Mouse (Mus musculus): ENCODE results near the gene Itpk1. TPM values are rescaled to one million over a fixed set of nuclear protein-coding genes. Genes with fewer than 3 reads are reported as not detected.

Gene Itpk1
- polyA plus RNA-seq, 1 experiment from 2014 or later: 39.1 TPM

- Histone ChIP-seq H3K27ac (no peak overlapping the region), H3K4me2 (replicated peaks) (no peak overlapping the region), H3K27me3 (replicated peaks) (peaks cover 28% of the 10 kb centered on the region), H3K4me1 (replicated peaks) (0 out of 2 replicates have a peak, but pooled peaks cover 4% of the 10 kb centered on the region), H3K4me3 (replicated peaks) (no peak overlapping the region), H3K36me3 (no peaks in the 10 kb centered on the region), H3K9ac (no peak overlapping the region), H3K9me3 (no peaks in the 10 kb centered on the region)
- no peak for ATAC-seq
- WGBS: 3% methylated on average over 11 of the region's 11 CpGs
These were observed 154.2 kb downstream of the Itpk1 start for GRCm38 (mm10) chr12:102550529-102550928.

- WGBS: 53% methylated on average over 6 of the region's 6 CpGs
- ATAC-seq: no peak
These were observed 159.6 kb downstream of the Itpk1 start for GRCm38 (mm10) chr12:102545122-102545521.

GRCm38 (mm10) chr12:102541168-102541567 is 163.6 kb downstream of the Itpk1 start:
- Histone ChIP-seq H3K27ac (no peak overlapping the region), H3K9me3 (no peaks in the 10 kb centered on the region), H3K4me1 (replicated peaks) (no peaks in the 10 kb centered on the region), H3K9ac (no peak overlapping the region), H3K4me2 (replicated peaks) (no peak overlapping the region), H3K4me3 (replicated peaks) (no peak overlapping the region), H3K27me3 (replicated peaks) (no peaks in the 10 kb centered on the region), H3K36me3 (no peaks in the 10 kb centered on the region)
- 92% methylated on average over 7 of the region's 7 CpGs for WGBS
- no peak for ATAC-seq

More at GRCm38 (mm10) chr12:102545122-102545521, 159.6 kb downstream of the Itpk1 start:
- Histone ChIP-seq H3K27ac (no peak overlapping the region), H3K4me2 (replicated peaks) (no peak overlapping the region), H3K4me1 (replicated peaks) (no peaks in the 10 kb centered on the region), H3K9me3 (no peaks in the 10 kb centered on the region), H3K4me3 (replicated peaks) (no peak overlapping the region), H3K9ac (no peak overlapping the region), H3K36me3 (no peaks in the 10 kb centered on the region), H3K27me3 (replicated peaks) (no peaks in the 10 kb centered on the region)

GRCm38 (mm10) chr12:102540278-102540677 is 164.5 kb downstream of the Itpk1 start:
- Histone ChIP-seq H3K4me1 (replicated peaks) (no peaks in the 10 kb centered on the region), H3K4me3 (replicated peaks) (no peak overlapping the region), H3K27ac (no peak overlapping the region), H3K27me3 (replicated peaks) (no peaks in the 10 kb centered on the region), H3K9ac (no peak overlapping the region), H3K36me3 (no peaks in the 10 kb centered on the region), H3K9me3 (no peaks in the 10 kb centered on the region), H3K4me2 (replicated peaks) (no peak overlapping the region)
- no peak for ATAC-seq
- 65% methylated on average over 8 of the region's 8 CpGs for WGBS

GRCm38 (mm10) chr12:102535796-102536195 is 168.9 kb downstream of the Itpk1 start:
- ATAC-seq: no peak
- WGBS: 50% methylated on average over 1 of the region's 1 CpGs
- H3K4me2 ChIP-seq (replicated peaks): no peak overlapping the region
- H3K9me3 ChIP-seq: no peaks in the 10 kb centered on the region
- H3K4me1 ChIP-seq (replicated peaks): no peaks in the 10 kb centered on the region
- H3K9ac ChIP-seq: no peak overlapping the region
- H3K4me3 ChIP-seq (replicated peaks): no peak overlapping the region
- no peak overlapping the region for H3K27ac ChIP-seq
- H3K36me3 ChIP-seq: no peaks in the 10 kb centered on the region
- H3K27me3 ChIP-seq (replicated peaks): no peaks in the 10 kb centered on the region

- Histone ChIP-seq H3K9ac (no peak overlapping the region), H3K4me3 (replicated peaks) (no peak overlapping the region), H3K4me2 (replicated peaks) (no peak overlapping the region), H3K27ac (no peak overlapping the region), H3K36me3 (no peaks in the 10 kb centered on the region), H3K4me1 (replicated peaks) (no peaks in the 10 kb centered on the region), H3K27me3 (replicated peaks) (no peaks in the 10 kb centered on the region), H3K9me3 (no peaks in the 10 kb centered on the region)
- 69% methylated on average over 5 of the region's 5 CpGs for WGBS
- no peak for ATAC-seq
These were observed 176.7 kb downstream of the Itpk1 start for GRCm38 (mm10) chr12:102527989-102528388.

GRCm38 (mm10) chr12:102524760-102525159 is 180.0 kb downstream of the Itpk1 start:
- Histone ChIP-seq H3K9ac (no peak overlapping the region), H3K27me3 (replicated peaks) (no peaks in the 10 kb centered on the region), H3K9me3 (no peaks in the 10 kb centered on the region), H3K4me3 (replicated peaks) (no peak overlapping the region), H3K27ac (no peak overlapping the region), H3K4me2 (replicated peaks) (no peak overlapping the region), H3K4me1 (replicated peaks) (peaks cover 13% of the 10 kb centered on the region), H3K36me3 (no peaks in the 10 kb centered on the region)
- WGBS: 16% methylated on average over 6 of the region's 6 CpGs
- no peak; the same call in 1 of the 2 replicates for ATAC-seq

GRCm38 (mm10) chr12:102524216-102524615 is 180.5 kb downstream of the Itpk1 start:
- no peak overlapping the region for H3K4me2 ChIP-seq (replicated peaks)
- H3K36me3 ChIP-seq: no peaks in the 10 kb centered on the region
- H3K27me3 ChIP-seq (replicated peaks): no peaks in the 10 kb centered on the region
- no peaks in the 10 kb centered on the region for H3K9me3 ChIP-seq
- H3K4me1 ChIP-seq (replicated peaks): peaks cover 13% of the 10 kb centered on the region
- WGBS: 54% methylated on average over 3 of the region's 3 CpGs
- no peak overlapping the region for H3K4me3 ChIP-seq (replicated peaks)
- ATAC-seq: no peak
- no peak overlapping the region for H3K9ac ChIP-seq
- no peak overlapping the region for H3K27ac ChIP-seq

GRCm38 (mm10) chr12:102521777-102522319 is 182.9 kb downstream of the Itpk1 start:
- peaks cover 13% of the 10 kb centered on the region for H3K4me1 ChIP-seq (replicated peaks)
- no peaks in the 10 kb centered on the region for H3K27me3 ChIP-seq (replicated peaks)
- WGBS: 25% methylated on average over 13 of the region's 13 CpGs
- peak; percentile 71 for ATAC-seq
- H3K9ac ChIP-seq: no peak overlapping the region
- no peaks in the 10 kb centered on the region for H3K36me3 ChIP-seq
- H3K4me2 ChIP-seq (replicated peaks): 0 out of 2 replicates have a peak overlapping the region, but pooled peaks have one; percentile 2
- H3K4me3 ChIP-seq (replicated peaks): no peak overlapping the region
- H3K9me3 ChIP-seq: no peaks in the 10 kb centered on the region
- H3K27ac ChIP-seq: peak overlapping the region; percentile 42; the same call in 1 of the 2 replicates

GRCm38 (mm10) chr12:102519929-102520720 is 184.6 kb downstream of the Itpk1 start:
- ATAC-seq: no peak

More at GRCm38 (mm10) chr12:102519929-102520720, 184.6 kb downstream of the Itpk1 start:
- H3K27me3 ChIP-seq (replicated peaks): no peaks in the 10 kb centered on the region
- H3K36me3 ChIP-seq: no peaks in the 10 kb centered on the region
- no peak overlapping the region for H3K4me2 ChIP-seq (replicated peaks)
- 86% methylated on average over 12 of the region's 12 CpGs for WGBS
- H3K27ac ChIP-seq: no peak overlapping the region
- H3K9ac ChIP-seq: no peak overlapping the region
- no peaks in the 10 kb centered on the region for H3K9me3 ChIP-seq
- no peak overlapping the region for H3K4me3 ChIP-seq (replicated peaks)
- H3K4me1 ChIP-seq (replicated peaks): peaks cover 13% of the 10 kb centered on the region
